Mouse (Mus musculus) liver, embryonic 14.5 days (tissue): ENCODE results near the gene Plcl2.

ENCODE experiments used
- CTCF ChIP-seq: IDR thresholded peaks from 2 replicates; pipeline ENCODE4 v1.5.1; 2016; ENCODE audit warnings: antibody characterized with exemption, low read depth, control low read depth
- EP300 ChIP-seq: IDR thresholded peaks from 2 replicates; pipeline ENCODE4 v1.6.1; 2016; ENCODE audit warnings: antibody characterized with exemption, low read depth

DNA sequence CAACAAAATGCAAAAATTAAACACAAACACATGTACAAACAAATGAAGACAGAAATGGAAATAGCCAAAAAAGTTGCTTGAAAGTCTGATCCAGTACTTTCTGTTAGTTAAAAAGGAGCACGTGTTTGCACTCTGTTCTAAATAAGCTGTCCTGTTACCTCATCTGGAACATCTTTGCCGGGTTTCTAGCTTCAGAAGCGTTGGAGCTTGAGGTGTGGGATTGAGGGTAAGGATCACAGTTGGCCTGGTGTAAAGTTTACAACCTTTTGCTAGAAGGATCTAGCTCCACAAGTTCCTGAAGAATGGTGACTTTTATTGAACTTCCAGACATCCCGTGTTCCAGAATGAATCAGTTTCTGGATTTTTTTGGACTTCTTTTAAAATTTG is 49.0 kb downstream of the Plcl2 start:
- TF ChIP-seq CTCF (no peak), EP300 (no peak)
